Mouse (Mus musculus) G1E (cell line): ENCODE results near the gene Capg.

Experiments used
- CTCF ChIP-seq: IDR thresholded peaks from 2 replicates; pipeline ENCODE4 v1.5.1; 2012; ENCODE audit warnings: low read depth, low read length, inconsistent platforms, mixed read lengths
- GATA1 ChIP-seq: IDR thresholded peaks from 2 replicates; pipeline ENCODE4 v1.6.1; 2012; ENCODE audit warnings: borderline replicate concordance, low read length, inconsistent platforms, mixed read lengths
- TAL1 ChIP-seq: conservative IDR thresholded peaks from 2 replicates; pipeline ENCODE4 v1.6.1; 2012; ENCODE audit warnings: low read depth, low read length, inconsistent platforms, mixed read lengths

DNA sequence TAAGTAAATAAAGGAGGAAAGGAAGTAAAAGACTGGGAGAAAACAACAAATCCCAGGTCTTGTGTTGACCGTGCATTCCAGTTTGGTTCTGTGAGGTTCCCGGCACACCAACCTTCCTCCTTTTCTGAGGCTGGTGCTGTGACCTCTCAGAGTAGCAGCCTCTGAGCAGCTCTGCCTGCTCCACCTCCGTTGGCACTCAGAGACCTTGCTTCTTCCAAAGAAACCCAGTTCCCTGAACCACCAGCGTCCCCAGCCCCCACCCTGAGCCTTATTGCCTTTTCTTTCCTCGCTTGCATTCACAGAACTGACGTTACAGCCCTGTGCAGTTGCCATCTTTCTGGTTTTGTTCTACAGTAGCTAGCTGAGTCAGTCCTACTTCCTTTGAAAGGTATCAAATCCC, 56.0 kb downstream of the Capg start:
- TF ChIP-seq CTCF: no peak
- TF ChIP-seq GATA1: no peak
- TF ChIP-seq TAL1: no peak
